ENCODE assay signal across 9 mouse cellular contexts in genomic region chr7:27326101-27326880, GRCm38 (mm10). TPM values are rescaled to one million over a fixed set of nuclear protein-coding genes. Genes with fewer than 3 reads are reported as not detected.
DNase-seq lines count a peak whose midpoint lies in the region; ATAC-seq and TF ChIP-seq lines count a peak whose summit lies in the region.
"Had no signal": no experiment of that assay in that cellular context is flagged by ENCODE, and none has a peak within 500 bp of the region (broad histone marks: within the 10 kb centered on the region; RNA-seq: fewer than 3 reads in every experiment).

No protein-coding gene starts in this region.

- peaks cover 12% of the 10 kb centered on the region for H3K4me1 ChIP-seq in lung, postnatal 0 days (ENCODE audit: insufficient read depth, low read depth, low read length)

- H3K4me3 ChIP-seq in lung, postnatal 0 days (ENCODE audit: low read depth, low read length) = 0 out of 2 replicates have a peak overlapping the region, but pooled peaks have one; percentile 21

- H3K4me2 ChIP-seq in lung, postnatal 0 days (replicated peaks; ENCODE audit: low read depth, low read length) = peak overlapping the region; percentile 51

- TF ChIP-seq CTCF in lung, postnatal 0 days (IDR thresholded peaks at IDR 0.05) = no peak

- no peaks in the 10 kb centered on the region for H3K9me3 ChIP-seq in lung, postnatal 0 days (ENCODE audit: low read length)

- WGBS in lung, postnatal 0 days = 58% methylated on average over 34 of the region's 34 CpGs

- TF ChIP-seq EP300 in lung, postnatal 0 days (IDR thresholded peaks at IDR 0.05) = no peak

- no peaks in the 10 kb centered on the region for H3K27me3 ChIP-seq in lung, postnatal 0 days (replicated peaks; ENCODE audit: insufficient read depth, low read length)

- DNase-seq in urinary bladder, adult 18-20 months (ENCODE audit: low spot score in 2 of 2) = peak; percentile 30 to 58
- no peak for DNase-seq in urinary bladder, adult 2 months (ENCODE audit: low spot score)
- DNase-seq in heart, adult 18-20 months = peak; percentile 65 to 80
- peak; percentile 40 for DNase-seq in kidney, adult 18-20 months
- DNase-seq in lung, postnatal 0 days (ENCODE audit: low spot score) = no peak
- DNase-seq in ovary, postnatal 14 days (ENCODE audit: low spot score) = no peak
- no peak for DNase-seq in c-Kit-positive CD71-positive TER-119-positive erythroid progenitor cells, embryonic 14.5 days (ENCODE audit: low spot score)

- H3K36me3 ChIP-seq in lung, postnatal 0 days (ENCODE audit: insufficient read depth, low read length) = no peaks in the 10 kb centered on the region

- H3K27ac ChIP-seq in lung, postnatal 0 days (ENCODE audit: low read length) = 0 out of 2 replicates have a peak overlapping the region, but pooled peaks have one; percentile 3
- H3K27ac ChIP-seq: liver, embryonic 14.5 days had no signal

- H3K9ac ChIP-seq in lung, postnatal 0 days (replicated peaks; ENCODE audit: low read depth) = peak overlapping the region; percentile 13; the same call in 1 of the 2 replicates
- H3K9ac ChIP-seq: liver, embryonic 14.5 days had no signal

- ATAC-seq in lung, postnatal 0 days = no peak
- ATAC-seq in megakaryocyte-erythroid progenitor cell, adult 5-6 weeks (replicated peaks; ENCODE audit: low FRiP score, low TSS enrichment, poor library complexity, severe bottlenecking) = no peak

RNA-seq across cellular contexts. Expression of gene Ltbp4, which starts 11.2 kb away (rescaled TPM):
- polyA plus RNA-seq in urinary bladder, adult 2 months (2012; rRNA removed) = 176 and 335 TPM in 2 replicates
- 100 to 1,000 TPM; 185 to 206 TPM for total RNA-seq in heart, adult 18-20 months (2021)
- polyA plus RNA-seq in lung, postnatal 0 days (2015; fragmentation: Nextera tagmentation; extraction: Ambion mirVana) = 99.9 and 103 TPM in 2 replicates
- total RNA-seq in megakaryocyte-erythroid progenitor cell, adult 5-6 weeks (2014; fragmentation: Nextera tagmentation) = 0.39 TPM in 1 of 2 replicates, not detected in the other
- total RNA-seq in megakaryocyte-erythroid progenitor cell, adult 5-6 weeks (2017) = 0.05 and 1.4 TPM in 2 replicates

RNA-seq across cellular contexts. Expression of gene Shkbp1, which starts 29.5 kb away (rescaled TPM):
- polyA plus RNA-seq in urinary bladder, adult 2 months (2012; rRNA removed) = 39.4 and 46.5 TPM in 2 replicates
- total RNA-seq in heart, adult 18-20 months (2021) = 1 to 10 TPM; 5.6 to 6.3 TPM
- 31.1 and 31.2 TPM in 2 replicates for polyA plus RNA-seq in lung, postnatal 0 days (2015; fragmentation: Nextera tagmentation; extraction: Ambion mirVana)
- total RNA-seq in megakaryocyte-erythroid progenitor cell, adult 5-6 weeks (2014; fragmentation: Nextera tagmentation) = 39.2 and 72.7 TPM in 2 replicates
- total RNA-seq in megakaryocyte-erythroid progenitor cell, adult 5-6 weeks (2017) = 20.6 and 35.1 TPM in 2 replicates

RNA-seq across cellular contexts. Expression of gene Gm20479, which starts 30.9 kb away (rescaled TPM):
- 0.43 and 0.67 TPM in 2 replicates for polyA plus RNA-seq in urinary bladder, adult 2 months (2012; rRNA removed)
- total RNA-seq in heart, adult 18-20 months (2021) = not detected
- not detected in 2 replicates for polyA plus RNA-seq in lung, postnatal 0 days (2015; fragmentation: Nextera tagmentation; extraction: Ambion mirVana)
- not detected in 2 replicates for total RNA-seq in megakaryocyte-erythroid progenitor cell, adult 5-6 weeks (2014; fragmentation: Nextera tagmentation)
- not detected in 2 replicates for total RNA-seq in megakaryocyte-erythroid progenitor cell, adult 5-6 weeks (2017)

Comparison
In these comparisons a context has a peak if more than half of its experiments do, and no peak if none do; other contexts are left out.
1. DNase-seq: peak in urinary bladder, adult 18-20 months (2 of 2), heart, adult 18-20 months (2 of 2) and kidney, adult 18-20 months (single experiment); none in urinary bladder, adult 2 months (single experiment), lung, postnatal 0 days (single experiment), ovary, postnatal 14 days (single experiment) and c-Kit-positive CD71-positive TER-119-positive erythroid progenitor cells, embryonic 14.5 days (single experiment).
2. RNA of gene Ltbp4, which starts 11.2 kb away (total RNA-seq): 185 to 206 TPM in heart, adult 18-20 months; 0.05 to 1.4 TPM in megakaryocyte-erythroid progenitor cell, adult 5-6 weeks; every median in the first group is over 10 times any median in the second.